Mouse (Mus musculus): ENCODE measurements around the gene Vasp. TPM values are rescaled to one million over a fixed set of nuclear protein-coding genes. Genes with fewer than 3 reads are reported as not detected.
"Not testable (repeated sequence)": the region's sequence is repeated elsewhere in the genome, so short reads cannot be mapped to it uniquely, and the experiment has no call there.

Gene Vasp
- polyA plus RNA-seq, 1 experiment: 145 TPM

- H3ac ChIP-seq (ENCODE audit: control insufficient read depth, insufficient read length, low read depth): peak within 1 kb of the TSS; percentile 44
- H3K79me3 ChIP-seq (ENCODE audit: low read depth): no peaks in the 10 kb centered on the region
- H3K4me3 ChIP-seq (ENCODE audit: insufficient read depth, poor library complexity, severe bottlenecking): peak within 1 kb of the TSS; percentile 21
- H3K27me3 ChIP-seq (ENCODE audit: control insufficient read depth, insufficient read depth, insufficient read length): peaks cover 21% of the 10 kb centered on the region
- no peaks in the 10 kb centered on the region for H3K36me3 ChIP-seq (ENCODE audit: control insufficient read depth, insufficient read depth)
- TF ChIP-seq CEBPB (IDR thresholded peaks at IDR 0.05; ENCODE audit: low read depth) (no peak), MYOD1 (IDR thresholded peaks at IDR 0.05; ENCODE audit: control insufficient read depth, insufficient read length, low read depth) (no peak), MAX (IDR thresholded peaks at IDR 0.05) (no peak), CTCF (IDR thresholded peaks at IDR 0.05; ENCODE audit: control insufficient read depth, insufficient read depth, insufficient read length) (no peak), USF1 (IDR thresholded peaks at IDR 0.05; ENCODE audit: low read depth) (no peak), FOSL1 (IDR thresholded peaks at IDR 0.05; ENCODE audit: insufficient read depth, low read length, poor library complexity, severe bottlenecking) (no peak), MYOG (IDR thresholded peaks at IDR 0.05; ENCODE audit: control insufficient read depth, extremely low read depth, insufficient read length) (no peak)
- H3K79me2 ChIP-seq (ENCODE audit: control insufficient read depth, insufficient read depth): no peaks in the 10 kb centered on the region
Measured at GRCm38 (mm10) chr7:19282385-19282784, 10.8 kb upstream of the Vasp start, which contains the start of gene Rtn2. Gene Rtn2 (plus strand): TSS chr7:19282624.

DNA sequence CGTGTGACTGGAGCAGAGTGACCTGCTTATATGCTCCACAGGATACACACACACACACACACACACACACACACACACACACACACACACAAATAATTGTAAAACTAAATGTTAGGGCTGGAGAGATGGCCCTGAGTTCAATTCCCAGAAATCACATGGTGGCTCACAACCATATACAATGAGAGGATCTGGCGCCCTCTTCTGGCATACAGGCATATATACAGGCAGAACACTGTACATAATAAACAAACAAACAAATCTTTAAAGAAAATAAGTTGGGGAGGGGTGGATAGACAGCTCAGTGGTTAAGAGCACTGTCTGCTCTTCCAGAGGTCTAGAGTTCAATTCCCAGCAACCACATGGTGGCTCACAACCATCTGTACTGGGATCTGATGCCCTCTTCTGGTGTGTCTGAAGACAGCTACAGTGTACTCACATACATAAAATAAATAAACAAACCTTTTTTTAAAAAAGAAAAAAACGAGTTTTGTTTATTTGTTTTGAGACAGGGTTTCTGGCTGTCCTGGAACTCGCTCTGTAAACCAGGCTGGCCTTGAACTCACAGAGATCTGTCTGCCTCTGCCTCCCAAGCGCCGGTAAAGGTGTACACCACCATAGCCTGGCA is 10.2 kb upstream of the Vasp start:
- not testable (repeated sequence) for H3K79me3 ChIP-seq (ENCODE audit: low read depth); H3K79me2 ChIP-seq (ENCODE audit: control insufficient read depth, insufficient read depth); H3K4me3 ChIP-seq (ENCODE audit: insufficient read depth, poor library complexity, severe bottlenecking); H3ac ChIP-seq (ENCODE audit: control insufficient read depth, insufficient read length, low read depth); H3K36me3 ChIP-seq (ENCODE audit: control insufficient read depth, insufficient read depth)
- TF ChIP-seq USF1 (IDR thresholded peaks at IDR 0.05; ENCODE audit: low read depth): peak; percentile 18
- H3K27me3 ChIP-seq (ENCODE audit: control insufficient read depth, insufficient read depth, insufficient read length): peaks cover 21% of the 10 kb centered on the region

- Histone ChIP-seq H3K36me3 (ENCODE audit: control insufficient read depth, insufficient read depth) (no peaks in the 10 kb centered on the region), H3ac (ENCODE audit: control insufficient read depth, insufficient read length, low read depth) (no peak within 1 kb of the TSS), H3K4me3 (ENCODE audit: insufficient read depth, poor library complexity, severe bottlenecking) (no peak within 1 kb of the TSS), H3K79me3 (ENCODE audit: low read depth) (no peaks in the 10 kb centered on the region), H3K79me2 (ENCODE audit: control insufficient read depth, insufficient read depth) (no peaks in the 10 kb centered on the region), H3K27me3 (ENCODE audit: control insufficient read depth, insufficient read depth, insufficient read length) (peaks cover 21% of the 10 kb centered on the region)
- TF ChIP-seq MAX (IDR thresholded peaks at IDR 0.05) (no peak), CTCF (IDR thresholded peaks at IDR 0.05; ENCODE audit: control insufficient read depth, insufficient read depth, insufficient read length) (no peak), FOSL1 (IDR thresholded peaks at IDR 0.05; ENCODE audit: insufficient read depth, low read length, poor library complexity, severe bottlenecking) (no peak), CEBPB (IDR thresholded peaks at IDR 0.05; ENCODE audit: low read depth) (no peak), USF1 (IDR thresholded peaks at IDR 0.05; ENCODE audit: low read depth) (no peak), MYOD1 (IDR thresholded peaks at IDR 0.05; ENCODE audit: control insufficient read depth, insufficient read length, low read depth) (no peak), MYOG (IDR thresholded peaks at IDR 0.05; ENCODE audit: control insufficient read depth, extremely low read depth, insufficient read length) (no peak)
Measured at GRCm38 (mm10) chr7:19279581-19280114, 8.0 kb upstream of the Vasp start, which contains the start of gene Ppm1n. Gene Ppm1n (minus strand): TSS chr7:19280064.

- TF ChIP-seq CTCF (IDR thresholded peaks at IDR 0.05; ENCODE audit: control insufficient read depth, insufficient read depth, insufficient read length) (no peak), FOSL1 (IDR thresholded peaks at IDR 0.05; ENCODE audit: insufficient read depth, low read length, poor library complexity, severe bottlenecking) (no peak), MYOG (IDR thresholded peaks at IDR 0.05; ENCODE audit: control insufficient read depth, extremely low read depth, insufficient read length) (no peak), CEBPB (IDR thresholded peaks at IDR 0.05; ENCODE audit: low read depth) (no peak), USF1 (IDR thresholded peaks at IDR 0.05; ENCODE audit: low read depth) (no peak), MAX (IDR thresholded peaks at IDR 0.05) (no peak), MYOD1 (IDR thresholded peaks at IDR 0.05; ENCODE audit: control insufficient read depth, insufficient read length, low read depth) (no peak)
- Histone ChIP-seq H3K27me3 (ENCODE audit: control insufficient read depth, insufficient read depth, insufficient read length) (peaks cover 21% of the 10 kb centered on the region), H3K79me2 (ENCODE audit: control insufficient read depth, insufficient read depth) (no peaks in the 10 kb centered on the region), H3K36me3 (ENCODE audit: control insufficient read depth, insufficient read depth) (no peaks in the 10 kb centered on the region), H3K79me3 (ENCODE audit: low read depth) (no peaks in the 10 kb centered on the region), H3ac (ENCODE audit: control insufficient read depth, insufficient read length, low read depth) (no peak overlapping the region), H3K4me3 (ENCODE audit: insufficient read depth, poor library complexity, severe bottlenecking) (no peak overlapping the region)
Measured at GRCm38 (mm10) chr7:19279052-19279451, 7.4 kb upstream of the Vasp start.

- TF ChIP-seq USF1 (IDR thresholded peaks at IDR 0.05; ENCODE audit: low read depth) (no peak), MYOD1 (IDR thresholded peaks at IDR 0.05; ENCODE audit: control insufficient read depth, insufficient read length, low read depth) (no peak), MAX (IDR thresholded peaks at IDR 0.05) (no peak), FOSL1 (IDR thresholded peaks at IDR 0.05; ENCODE audit: insufficient read depth, low read length, poor library complexity, severe bottlenecking) (no peak), CEBPB (IDR thresholded peaks at IDR 0.05; ENCODE audit: low read depth) (no peak), CTCF (IDR thresholded peaks at IDR 0.05; ENCODE audit: control insufficient read depth, insufficient read depth, insufficient read length) (no peak)
- no peak overlapping the region for H3ac ChIP-seq (ENCODE audit: control insufficient read depth, insufficient read length, low read depth)
- H3K4me3 ChIP-seq (ENCODE audit: insufficient read depth, poor library complexity, severe bottlenecking): no peak overlapping the region
- no peaks in the 10 kb centered on the region for H3K36me3 ChIP-seq (ENCODE audit: control insufficient read depth, insufficient read depth)
- peaks cover 4% of the 10 kb centered on the region for H3K79me2 ChIP-seq (ENCODE audit: control insufficient read depth, insufficient read depth)
- H3K27me3 ChIP-seq (ENCODE audit: control insufficient read depth, insufficient read depth, insufficient read length): peaks cover 21% of the 10 kb centered on the region
- no peaks in the 10 kb centered on the region for H3K79me3 ChIP-seq (ENCODE audit: low read depth)
Measured at GRCm38 (mm10) chr7:19276253-19276652, 4.6 kb upstream of the Vasp start.

Measured in C2C12 (cell line).